Mouse (Mus musculus) skeletal muscle tissue, postnatal 0 days (tissue): ENCODE results near the gene Ypel3. TPM values are rescaled to one million over a fixed set of nuclear protein-coding genes. Genes with fewer than 3 reads are reported as not detected.

Experiments used
- polyA plus RNA-seq: library from polyadenylated mRNA; unstranded; fragments of >200 nt; fragmentation: Nextera tagmentation; extraction: Ambion mirVana; gene quantifications from 2 replicates; pipeline ENCODE4 v1.2.1, GENCODE M21; 2015

Gene Ypel3
- 155 and 192 TPM in 2 replicates for polyA plus RNA-seq

GRCm38 (mm10) chr7:126776598-126777057, at the start of gene Ypel3:
Gene Ypel3 (plus strand): TSS chr7:126776955.

GRCm38 (mm10) chr7:126759050-126759671, 17.6 kb upstream of the Ypel3 start, which contains the start of gene Mapk3:
Gene Mapk3 (plus strand): TSS chr7:126759601.

GRCm38 (mm10) chr7:126766201-126766600, 10.6 kb upstream of the Ypel3 start, which contains the start of gene Gdpd3:
Gene Gdpd3 (plus strand): TSS chr7:126766334.

GRCm38 (mm10) chr7:126780971-126781635, 4.3 kb downstream of the Ypel3 start, which contains the start of gene Tbx6:
Gene Tbx6 (plus strand): TSS chr7:126781483.

GRCm38 (mm10) chr7:126791851-126792720, 15.3 kb downstream of the Ypel3 start, which contains the start of gene Ppp4c:
Gene Ppp4c (minus strand): TSS chr7:126792496.

GRCm38 (mm10) chr7:126797411-126798126, 20.8 kb downstream of the Ypel3 start, which contains the start of gene Fam57b:
Gene Fam57b (plus strand): TSS chr7:126797668.

Other genes starting within 250 kb of the Ypel3 start
- 125 and 130 TPM in 2 replicates for gene Eif3c, start 210.5 kb upstream of the Ypel3 start, polyA plus RNA-seq
- gene Apobr, start 192.0 kb upstream of the Ypel3 start, polyA plus RNA-seq: 0.72 and 1.1 TPM in 2 replicates
- gene Cln3, start 191.1 kb upstream of the Ypel3 start, polyA plus RNA-seq: 11.5 and 16.2 TPM in 2 replicates
- gene Il27, start 182.0 kb upstream of the Ypel3 start, polyA plus RNA-seq: not detected in 2 replicates
- gene Nupr1, start 146.1 kb upstream of the Ypel3 start, polyA plus RNA-seq: 28.9 and 66.2 TPM in 2 replicates
- 17.4 and 21.8 TPM in 2 replicates for gene Sgf29, start 127.6 kb upstream of the Ypel3 start, polyA plus RNA-seq
- 27.9 and 56.4 TPM in 2 replicates for gene Sult1a1, start 100.5 kb upstream of the Ypel3 start, polyA plus RNA-seq
- gene Bola2, start 81.6 kb upstream of the Ypel3 start, polyA plus RNA-seq: 73.2 and 75.7 TPM in 2 replicates
- gene Slx1b, start 81.2 kb upstream of the Ypel3 start, polyA plus RNA-seq: 3.7 and 5.2 TPM in 2 replicates
- 12.8 and 18.1 TPM in 2 replicates for gene Coro1a, start 69.2 kb upstream of the Ypel3 start, polyA plus RNA-seq
- gene Mapk3, start 17.4 kb upstream of the Ypel3 start, polyA plus RNA-seq: 40.3 and 40.6 TPM in 2 replicates
- gene Gdpd3, start 10.6 kb upstream of the Ypel3 start, polyA plus RNA-seq: 1.2 and 2.3 TPM in 2 replicates
- 0.15 and 0.27 TPM in 2 replicates for gene Tbx6, start 4.5 kb downstream of the Ypel3 start, polyA plus RNA-seq
- gene Ppp4c, start 15.5 kb downstream of the Ypel3 start, polyA plus RNA-seq: 94.5 and 113 TPM in 2 replicates
- 1.6 and 1.8 TPM in 2 replicates for gene Fam57b, start 20.7 kb downstream of the Ypel3 start, polyA plus RNA-seq
- not detected in 2 replicates for gene 4930451I11Rik, start 54.7 kb downstream of the Ypel3 start, polyA plus RNA-seq
- 0.24 and 0.37 TPM in 2 replicates for gene Doc2a, start 70.5 kb downstream of the Ypel3 start, polyA plus RNA-seq
- gene Hirip3, start 85.0 kb downstream of the Ypel3 start, polyA plus RNA-seq: 10.0 TPM in 2 replicates
- 28.3 and 39.2 TPM in 2 replicates for gene Ino80e, start 85.4 kb downstream of the Ypel3 start, polyA plus RNA-seq
- gene Taok2, start 107.7 kb downstream of the Ypel3 start, polyA plus RNA-seq: 17.4 and 18.3 TPM in 2 replicates
- gene Tmem219, start 146.0 kb downstream of the Ypel3 start, polyA plus RNA-seq: 22.8 and 29.8 TPM in 2 replicates
- gene Kctd13, start 151.9 kb downstream of the Ypel3 start, polyA plus RNA-seq: 6.0 and 7.1 TPM in 2 replicates
- not detected in 2 replicates for gene Asphd1, start 172.6 kb downstream of the Ypel3 start, polyA plus RNA-seq
- gene Sez6l2, start 173.6 kb downstream of the Ypel3 start, polyA plus RNA-seq: 0.65 and 0.96 TPM in 2 replicates
- 45.2 and 57.4 TPM in 2 replicates for gene Cdipt, start 199.0 kb downstream of the Ypel3 start, polyA plus RNA-seq
- 1.2 and 1.6 TPM in 2 replicates for gene Cdiptos, start 199.1 kb downstream of the Ypel3 start, polyA plus RNA-seq
- gene Mvp, start 237.7 kb downstream of the Ypel3 start, polyA plus RNA-seq: 13.8 and 18.8 TPM in 2 replicates
- gene Pagr1b, start 239.5 kb downstream of the Ypel3 start, polyA plus RNA-seq: not detected in 2 replicates
- 37.2 and 37.9 TPM in 2 replicates for gene Pagr1a, start 240.4 kb downstream of the Ypel3 start, polyA plus RNA-seq
- gene Gm42742, start 244.1 kb downstream of the Ypel3 start, polyA plus RNA-seq: 9.2 and 17.4 TPM in 2 replicates
- gene Prrt2, start 244.3 kb downstream of the Ypel3 start, polyA plus RNA-seq: 3.0 and 4.0 TPM in 2 replicates